Mouse (Mus musculus) small intestine, adult 2 months (tissue): Measurements from ENCODE around the gene Acacb.

Experiments used
- CTCF ChIP-seq: fragments of 200-500 bp; IDR thresholded peaks from 2 replicates; pipeline ENCODE4 v1.5.1; 2012; ENCODE audit warnings: low read depth, mild to moderate bottlenecking, control low read depth, inconsistent platforms, low read length, moderate library complexity, mixed read lengths; ENCODE audit not compliant: insufficient replicate concordance, insufficient read length; ENCODE audit errors: extremely low read depth
- POLR2A ChIP-seq: fragments of 200-500 bp; IDR thresholded peaks from 2 replicates; pipeline ENCODE4 v1.6.1; 2012; ENCODE audit warnings: low read depth, mild to moderate bottlenecking, control low read depth, inconsistent platforms, low read length, moderate library complexity

- TF ChIP-seq CTCF (no peak), POLR2A (no peak)
Measured at GRCm38 (mm10) chr5:114206158-114206557, 59.8 kb downstream of the Acacb start.
